Mouse (Mus musculus) monocyte, adult 2 months (primary cell): ENCODE results near the gene Map1lc3a.

ENCODE experiments used
- DNase-seq, 2 experiments: peaks; one replicate each; pipeline ENCODE4 v3.0.0; 2022; ENCODE audit warnings: low spot score in 2 of 2, low read depth in 1 of 2

Gene Map1lc3a

DNA sequence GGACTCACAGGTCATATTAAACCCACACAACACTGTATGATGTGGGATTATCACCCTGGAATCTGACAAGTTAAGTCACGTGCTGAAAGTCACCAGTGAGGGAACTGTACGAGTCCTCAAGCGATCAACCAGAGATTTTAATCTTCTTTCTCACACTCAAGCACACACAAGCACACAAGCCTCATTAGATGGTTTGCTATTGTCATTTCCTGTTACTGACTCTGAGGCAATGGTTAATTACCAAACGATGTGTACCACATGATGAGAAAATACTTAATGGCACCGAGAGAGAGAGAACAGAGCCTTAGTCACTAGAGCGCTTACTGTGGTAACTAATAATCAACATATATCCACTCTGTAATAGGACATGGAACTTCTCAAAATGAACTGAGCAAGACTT, 9.6 kb downstream of the Map1lc3a start:
- no peak for DNase-seq

GRCm38 (mm10) chr2:155287456-155288250, 11.6 kb downstream of the Map1lc3a start:
- DNase-seq = no peak

DNA sequence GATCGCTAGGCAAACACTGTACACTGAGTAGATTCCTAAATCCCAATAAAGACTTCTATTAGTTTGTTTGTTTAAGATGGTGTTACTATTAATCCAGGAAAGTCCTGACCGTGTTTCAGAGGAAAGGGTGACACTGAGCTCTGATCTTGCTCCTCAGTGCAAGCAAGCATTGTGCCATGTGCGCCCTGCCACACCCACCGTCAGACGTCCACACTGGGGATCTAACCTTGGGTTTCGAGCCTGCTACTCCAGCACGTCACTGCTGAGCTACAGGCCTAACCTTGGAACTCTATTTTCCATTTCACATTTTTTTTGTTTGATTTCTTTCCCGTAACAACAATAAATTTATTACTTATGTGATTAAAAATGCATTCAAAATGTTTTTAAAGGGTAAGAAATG, 14.0 kb downstream of the Map1lc3a start:
- DNase-seq = no peak

DNA sequence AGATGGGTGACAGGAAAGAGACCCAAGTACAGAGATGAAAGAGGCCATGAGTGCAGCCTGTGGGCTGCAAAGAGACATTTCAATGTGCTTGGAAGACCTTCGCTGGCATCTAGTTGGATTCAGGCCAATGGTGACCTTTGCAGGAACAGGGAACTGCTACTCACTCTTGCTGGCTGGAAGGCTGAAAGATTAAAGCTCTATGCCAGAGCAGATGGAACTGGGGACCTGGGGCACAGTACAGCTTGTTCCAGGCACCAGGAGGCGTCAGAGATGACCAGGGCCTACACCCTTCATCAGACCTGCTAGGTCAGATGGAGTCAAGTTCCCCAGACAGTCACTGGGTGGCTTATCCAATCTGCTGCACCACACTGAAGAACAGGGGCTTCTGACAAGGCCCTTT, 17.3 kb downstream of the Map1lc3a start:
- DNase-seq = no peak

DNA sequence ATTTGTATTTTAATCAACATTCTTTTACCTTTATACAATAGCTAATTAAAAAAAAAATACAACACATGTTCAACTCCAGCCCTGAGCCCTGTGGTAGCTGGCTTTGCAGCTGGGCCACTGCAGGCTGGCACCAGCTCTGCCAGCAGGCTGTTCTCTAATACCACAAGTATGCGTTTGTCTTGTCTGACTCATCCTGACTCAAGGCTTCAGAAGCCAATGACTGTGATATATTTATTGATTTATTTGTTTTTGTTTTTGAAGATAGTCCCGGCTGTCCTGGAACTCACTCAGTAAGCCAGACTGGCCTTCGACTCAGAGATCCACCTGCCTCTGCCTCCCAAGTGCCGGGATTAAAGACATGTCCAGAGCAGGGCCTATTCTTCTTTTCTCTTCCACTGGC, 17.8 kb downstream of the Map1lc3a start:
- no peak for DNase-seq

GRCm38 (mm10) chr2:155295453-155295852, 19.4 kb downstream of the Map1lc3a start:
- DNase-seq = no peak

DNA sequence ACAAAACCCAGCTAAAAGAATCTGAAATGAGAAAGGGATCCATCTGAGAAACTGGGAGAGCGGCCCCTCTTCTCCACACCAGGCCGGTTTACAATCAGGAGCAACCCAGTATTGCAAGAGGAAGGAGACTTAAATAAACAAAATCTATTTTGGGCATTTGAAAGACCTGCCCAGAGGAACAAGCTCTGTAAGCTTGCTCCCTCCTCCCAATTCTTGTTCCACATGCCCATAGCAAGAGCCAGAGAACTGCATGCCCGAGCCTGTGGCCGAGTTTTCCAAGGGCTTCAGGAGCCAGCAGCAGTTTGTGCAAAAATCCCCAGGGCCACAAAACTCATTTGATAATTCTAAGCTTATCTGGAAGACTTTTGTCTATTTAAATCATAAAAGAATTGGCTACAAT, 23.5 kb downstream of the Map1lc3a start:
- no peak for DNase-seq

DNA sequence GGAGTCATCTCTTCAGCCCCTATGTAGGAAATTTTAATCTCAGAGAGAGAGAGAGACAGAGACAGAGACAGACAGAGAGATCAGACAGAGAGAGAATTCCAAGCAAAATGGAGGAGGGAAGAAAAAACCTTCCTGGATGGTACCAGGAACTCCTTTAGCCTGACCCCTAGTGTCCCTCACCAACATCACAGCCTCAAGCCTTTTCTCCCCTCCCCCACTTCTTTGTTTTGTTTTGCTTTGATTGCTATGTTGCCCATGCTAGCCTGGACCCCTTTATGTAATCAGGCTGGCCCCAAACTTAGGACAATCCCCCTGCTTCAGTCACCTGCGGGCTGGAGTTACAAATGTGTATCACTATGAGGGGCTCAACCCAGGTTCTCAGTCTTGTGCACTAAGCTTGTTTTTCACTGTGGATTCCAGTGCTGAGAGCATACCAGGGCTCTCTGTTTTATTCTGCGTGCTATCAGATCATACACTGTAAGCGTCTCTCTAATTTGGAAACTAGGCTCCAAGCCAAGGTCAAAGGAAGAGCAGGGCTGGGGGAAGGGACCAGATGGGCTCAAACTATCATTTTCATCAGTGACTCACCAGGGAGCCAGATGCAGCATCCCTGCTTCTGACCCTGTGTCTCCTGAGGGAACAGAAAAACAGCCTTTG, 33.0 kb downstream of the Map1lc3a start:
- no peak for DNase-seq

- no peak for DNase-seq
These were observed 37.6 kb downstream of the Map1lc3a start for GRCm38 (mm10) chr2:155313671-155314070.

- no peak for DNase-seq
These were observed 42.5 kb downstream of the Map1lc3a start for GRCm38 (mm10) chr2:155318618-155319017.

DNA sequence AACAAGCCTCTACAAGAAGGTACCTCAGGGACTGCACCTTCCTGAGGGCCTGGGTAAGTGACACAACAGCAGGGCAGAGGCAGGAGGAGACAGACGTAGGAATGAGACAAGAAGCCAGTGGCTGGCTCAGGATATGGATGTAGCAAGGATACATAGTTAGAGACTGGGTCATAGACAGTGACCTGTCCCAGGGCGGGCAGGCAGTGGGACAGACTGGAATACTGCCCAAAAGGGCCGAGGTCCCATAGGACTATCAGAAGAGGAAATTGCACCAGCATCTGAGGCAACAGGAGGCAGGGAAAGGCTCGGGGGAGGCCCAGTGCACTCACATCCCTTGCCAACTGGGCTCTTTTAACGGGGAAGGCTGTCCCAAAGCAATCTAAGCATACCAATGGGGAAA, 44.5 kb downstream of the Map1lc3a start:
- DNase-seq = no peak

DNA sequence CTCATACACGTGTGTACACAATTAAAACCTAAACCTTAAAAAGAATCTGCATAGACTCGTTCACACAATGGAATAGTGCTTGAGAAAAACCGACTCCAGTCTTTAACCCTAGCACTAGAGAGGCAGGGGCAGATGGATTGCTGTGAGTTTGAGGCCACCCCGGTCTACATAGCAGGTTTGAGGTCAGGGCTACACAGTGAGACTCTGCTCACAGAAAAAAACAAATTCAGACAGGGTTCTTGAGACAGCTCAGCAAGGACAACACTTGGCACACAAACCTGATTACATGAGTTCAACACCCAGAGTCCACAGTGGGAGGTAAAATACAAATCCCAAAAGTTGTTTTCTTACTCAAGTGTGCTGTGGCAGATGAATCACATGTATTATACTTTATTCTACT, 49.9 kb downstream of the Map1lc3a start:
- no peak for DNase-seq
